Mouse (Mus musculus) skeletal muscle tissue, adult 2 months (tissue): ENCODE measurements around the gene Coq7.

Experiments used
- DNase-seq: peaks from one replicate; pipeline ENCODE4 v3.0.0-alpha.2; 2012; ENCODE audit warnings: low read depth, low spot score

The Coq7 gene

GRCm38 (mm10) chr7:118461400-118462136, 71.6 kb downstream of the Coq7 start:
- DNase-seq = no peak
